Mouse (Mus musculus) MEL-GATA-1-ER (cell line): Measurements from ENCODE around the gene Caskin2.
"Not testable (repeated sequence)": the region's sequence is repeated elsewhere in the genome, so short reads cannot be mapped to it uniquely, and the experiment has no call there.

Experiments used
- DNase-seq: peaks from one replicate; pipeline ENCODE4 v3.0.0-alpha.2; 2012; ENCODE audit warnings: low read depth; ENCODE audit errors: extremely low read depth

Caskin2 gene

GRCm38 (mm10) chr11:115813507-115814296 is at the start of gene Caskin2:
Caskin2 (minus strand) TSS chr11:115813639.
- DNase-seq = peak; percentile 85

- peak; percentile 39 for DNase-seq
Observed at GRCm38 (mm10) chr11:115859143-115859945, 45.9 kb upstream of the Caskin2 start.

GRCm38 (mm10) chr11:115858354-115858753 is 44.9 kb upstream of the Caskin2 start, which contains the start of gene Myo15b:
Myo15b (plus strand) TSS chr11:115858406.
- DNase-seq = no peak

- DNase-seq = no peak
Observed at GRCm38 (mm10) chr11:115857936-115858335, 44.5 kb upstream of the Caskin2 start.

- DNase-seq = not testable (repeated sequence)
Observed at GRCm38 (mm10) chr11:115857146-115857545, 43.7 kb upstream of the Caskin2 start.

- no peak for DNase-seq
Observed at GRCm38 (mm10) chr11:115854674-115855073, 41.2 kb upstream of the Caskin2 start.

GRCm38 (mm10) chr11:115845819-115846218 is 32.4 kb upstream of the Caskin2 start:
- no peak for DNase-seq

GRCm38 (mm10) chr11:115844240-115844639 is 30.8 kb upstream of the Caskin2 start:
- DNase-seq = no peak

- no peak for DNase-seq
Observed at GRCm38 (mm10) chr11:115843891-115844239, 30.4 kb upstream of the Caskin2 start.

- DNase-seq = no peak
Observed at GRCm38 (mm10) chr11:115843141-115843890, 29.9 kb upstream of the Caskin2 start.

GRCm38 (mm10) chr11:115841961-115842550 is 28.6 kb upstream of the Caskin2 start:
- DNase-seq = peak; percentile 87

GRCm38 (mm10) chr11:115841044-115841443 is 27.6 kb upstream of the Caskin2 start:
- DNase-seq = no peak

GRCm38 (mm10) chr11:115839732-115840131 is 26.3 kb upstream of the Caskin2 start:
- no peak for DNase-seq

GRCm38 (mm10) chr11:115838895-115839311 is 25.5 kb upstream of the Caskin2 start:
- no peak for DNase-seq

- DNase-seq = no peak
Observed at GRCm38 (mm10) chr11:115837606-115838345, 24.3 kb upstream of the Caskin2 start.

- no peak for DNase-seq
Observed at GRCm38 (mm10) chr11:115836656-115837395, 23.4 kb upstream of the Caskin2 start.

GRCm38 (mm10) chr11:115834033-115834432 is 20.6 kb upstream of the Caskin2 start:
- DNase-seq = no peak

- no peak for DNase-seq
Observed at GRCm38 (mm10) chr11:115833021-115833513, 19.6 kb upstream of the Caskin2 start.

- DNase-seq = no peak
Observed at GRCm38 (mm10) chr11:115832523-115832922, 19.1 kb upstream of the Caskin2 start.

- DNase-seq = no peak
Observed at GRCm38 (mm10) chr11:115832064-115832463, 18.6 kb upstream of the Caskin2 start.
